ENCODE assay signal across 9 mouse cellular contexts in genomic region chr8:114452781-114453221, GRCm38 (mm10). TPM values are rescaled to one million over a fixed set of nuclear protein-coding genes. Genes with fewer than 3 reads are reported as not detected.
DNase-seq lines count a peak whose midpoint lies in the region; ATAC-seq lines count a peak whose summit lies in the region.
"Had no signal": no experiment of that assay in that cellular context is flagged by ENCODE, and none has a peak within 500 bp of the region (broad histone marks: within the 10 kb centered on the region; RNA-seq: fewer than 3 reads in every experiment).

No protein-coding gene starts in this region.

- no peak overlapping the region for H3K27ac ChIP-seq in liver, embryonic 12.5 days
- H3K27ac ChIP-seq in forebrain, embryonic 13.5 days, result no peak overlapping the region
- H3K27ac ChIP-seq in hindbrain, embryonic 15.5 days (replicated peaks), result peak overlapping the region; percentile 52; the same call in 1 of the 2 replicates
- H3K27ac ChIP-seq in midbrain, embryonic 13.5 days, result peak overlapping the region; percentile 35; the same call in 1 of the 2 replicates
- H3K27ac ChIP-seq: embryonic facial prominence, embryonic 15.5 days had no signal

- H3K4me1 ChIP-seq in liver, embryonic 12.5 days, result no peaks in the 10 kb centered on the region
- H3K4me1 ChIP-seq in forebrain, embryonic 13.5 days, result peaks cover 8% of the 10 kb centered on the region; the same call in 1 of the 2 replicates
- H3K4me1 ChIP-seq in hindbrain, embryonic 15.5 days (replicated peaks), result peaks cover 13% of the 10 kb centered on the region; the same call in 1 of the 2 replicates
- H3K4me1 ChIP-seq in midbrain, embryonic 13.5 days (replicated peaks), result peaks cover 13% of the 10 kb centered on the region

- no peak for ATAC-seq in liver, embryonic 12.5 days
- peak; percentile 78 for ATAC-seq in cerebellum, adult (ENCODE audit: insufficient number of reproducible peaks, low FRiP score, low TSS enrichment)
- ATAC-seq in forebrain, embryonic 13.5 days, result peak; percentile 75
- peak; percentile 57 for ATAC-seq in hindbrain, embryonic 15.5 days (ENCODE audit: low FRiP score, low read depth)
- ATAC-seq in midbrain, embryonic 13.5 days, result peak; percentile 73; the same call in 1 of the 2 replicates

- WGBS in liver, embryonic 12.5 days (ENCODE audit: insufficient replicate concordance), result 26% methylated on average over 9 of the region's 9 CpGs
- WGBS in forebrain, embryonic 13.5 days, result 2% methylated on average over 9 of the region's 9 CpGs
- 3% methylated on average over 9 of the region's 9 CpGs for WGBS in hindbrain, embryonic 15.5 days
- 5% methylated on average over 9 of the region's 9 CpGs for WGBS in midbrain, embryonic 13.5 days

- no peak overlapping the region for H3K4me2 ChIP-seq in liver, embryonic 12.5 days
- H3K4me2 ChIP-seq in forebrain, embryonic 13.5 days, result peak overlapping the region; percentile 49
- peak overlapping the region; percentile 42 for H3K4me2 ChIP-seq in hindbrain, embryonic 15.5 days
- peak overlapping the region; percentile 32; the same call in 1 of the 2 replicates for H3K4me2 ChIP-seq in midbrain, embryonic 13.5 days (replicated peaks)
- H3K4me2 ChIP-seq: embryonic facial prominence, embryonic 15.5 days had no signal

- intact Hi-C loops in left cerebral cortex, postnatal 25 days (cut with DNase I), result loop anchor here (2.0 to 10.0 kb wide), 5 partner anchors 262 to 1986 kb away; no protein-coding TSS in a partner anchor

- H3K9ac ChIP-seq in liver, embryonic 12.5 days, result no peak overlapping the region
- H3K9ac ChIP-seq in forebrain, embryonic 13.5 days, result no peak overlapping the region
- H3K9ac ChIP-seq in hindbrain, embryonic 15.5 days, result no peak overlapping the region; the same call in 1 of the 2 replicates
- H3K9ac ChIP-seq in midbrain, embryonic 13.5 days (replicated peaks), result 0 out of 2 replicates have a peak overlapping the region, but pooled peaks have one; percentile 41
- H3K9ac ChIP-seq: embryonic facial prominence, embryonic 15.5 days had no signal

- H3K27me3 ChIP-seq in liver, embryonic 12.5 days (replicated peaks), result no peaks in the 10 kb centered on the region
- peaks cover 17% of the 10 kb centered on the region for H3K27me3 ChIP-seq in forebrain, embryonic 13.5 days
- H3K27me3 ChIP-seq in hindbrain, embryonic 15.5 days, result no peaks in the 10 kb centered on the region
- H3K27me3 ChIP-seq in midbrain, embryonic 13.5 days, result peaks cover 4% of the 10 kb centered on the region; the same call in 1 of the 2 replicates
- no peaks in the 10 kb centered on the region for H3K27me3 ChIP-seq in splenic B cell, adult 2 months (ENCODE audit: control insufficient read depth, insufficient read depth, low read length, poor library complexity, severe bottlenecking)

- DNase-seq in liver, result peak; percentile 50
- peak; percentile 60 to 71 for DNase-seq in left cerebral cortex, postnatal 25 days (ENCODE audit: low spot score in 2 of 2)
- DNase-seq in splenic B cell, adult 2 months (ENCODE audit: low read depth, low spot score), result peak; percentile 79

- no peak overlapping the region for H3K4me3 ChIP-seq in liver, embryonic 12.5 days
- H3K4me3 ChIP-seq in forebrain, embryonic 13.5 days, result 0 out of 2 replicates have a peak overlapping the region, but pooled peaks have one; percentile 7
- no peak overlapping the region for H3K4me3 ChIP-seq in hindbrain, embryonic 15.5 days
- no peak overlapping the region for H3K4me3 ChIP-seq in midbrain, embryonic 13.5 days (replicated peaks)
- H3K4me3 ChIP-seq: embryonic facial prominence, embryonic 15.5 days had no signal

- H3K36me3 ChIP-seq in liver, embryonic 12.5 days, result peaks cover 30% of the 10 kb centered on the region
- H3K36me3 ChIP-seq in forebrain, embryonic 13.5 days (ENCODE audit: poor library complexity, severe bottlenecking), result peaks cover 3% of the 10 kb centered on the region; the same call in 1 of the 2 replicates
- no peaks in the 10 kb centered on the region for H3K36me3 ChIP-seq in hindbrain, embryonic 15.5 days
- H3K36me3 ChIP-seq in midbrain, embryonic 13.5 days, result no peaks in the 10 kb centered on the region
- H3K36me3 ChIP-seq in splenic B cell, adult 2 months (ENCODE audit: control insufficient read depth, insufficient read depth, low read length, poor library complexity, severe bottlenecking), result peaks cover 2% of the 10 kb centered on the region

- H3K9me3 ChIP-seq in liver, embryonic 12.5 days (replicated peaks), result no peaks in the 10 kb centered on the region
- H3K9me3 ChIP-seq in forebrain, embryonic 13.5 days (replicated peaks), result no peaks in the 10 kb centered on the region
- no peaks in the 10 kb centered on the region for H3K9me3 ChIP-seq in hindbrain, embryonic 15.5 days
- no peaks in the 10 kb centered on the region for H3K9me3 ChIP-seq in midbrain, embryonic 13.5 days
- H3K9me3 ChIP-seq: embryonic facial prominence, embryonic 15.5 days had no signal

RNA-seq across cellular contexts. Expression of gene Wwox, which starts 13.3 kb away (rescaled TPM):
- 4.9 and 5.2 TPM in 2 replicates for polyA plus RNA-seq in liver, embryonic 12.5 days (2016; fragmentation: Nextera tagmentation; extraction: Ambion mirVana)
- 10.2 and 10.4 TPM in 2 replicates for polyA plus RNA-seq in forebrain, embryonic 13.5 days (2015; fragmentation: Nextera tagmentation; extraction: Ambion mirVana)
- 13.2 and 13.9 TPM in 2 replicates for polyA plus RNA-seq in hindbrain, embryonic 15.5 days (2015; fragmentation: Nextera tagmentation; extraction: Ambion mirVana)
- total RNA-seq in left cerebral cortex, postnatal 25 days (2021), result 10 to 100 TPM; 12.7 to 13.6 TPM
- polyA plus RNA-seq in midbrain, embryonic 13.5 days (2015; fragmentation: Nextera tagmentation; extraction: Ambion mirVana), result 12.3 and 12.4 TPM in 2 replicates

RNA-seq across cellular contexts. Expression of gene Clec3a, which starts 34.9 kb away (rescaled TPM):
- not detected in 2 replicates for polyA plus RNA-seq in liver, embryonic 12.5 days (2016; fragmentation: Nextera tagmentation; extraction: Ambion mirVana)
- polyA plus RNA-seq in forebrain, embryonic 13.5 days (2015; fragmentation: Nextera tagmentation; extraction: Ambion mirVana), result not detected in 2 replicates
- not detected in 2 replicates for polyA plus RNA-seq in hindbrain, embryonic 15.5 days (2015; fragmentation: Nextera tagmentation; extraction: Ambion mirVana)
- not detected for total RNA-seq in left cerebral cortex, postnatal 25 days (2021)
- polyA plus RNA-seq in midbrain, embryonic 13.5 days (2015; fragmentation: Nextera tagmentation; extraction: Ambion mirVana), result not detected in 2 replicates

Comparison
In these comparisons a context has a peak if more than half of its experiments do, and no peak if none do; other contexts are left out.
1. H3K27ac ChIP-seq: peak in hindbrain, embryonic 15.5 days (single experiment) and midbrain, embryonic 13.5 days (single experiment); none in liver, embryonic 12.5 days (single experiment) and forebrain, embryonic 13.5 days (single experiment).
2. Peak in every context shown above with its lines, with median percentiles within 50 percentile points of each other: DNase-seq.